Mouse (Mus musculus) lung, adult 2 months (tissue): ENCODE results near the gene Mroh8. TPM values are rescaled to one million over a fixed set of nuclear protein-coding genes. Genes with fewer than 3 reads are reported as not detected.
"Not testable (repeated sequence)": the region's sequence is repeated elsewhere in the genome, so short reads cannot be mapped to it uniquely, and the experiment has no call there.

Experiments used
- DNase-seq: peaks from one replicate; pipeline ENCODE4 v3.0.0; 2022
- H3K4me1 ChIP-seq: fragments of 200-500 bp; 2 replicates; pipeline ENCODE4 v1.6.1; 2011; ENCODE audit warnings: low read length; ENCODE audit not compliant: control insufficient read depth, insufficient read depth
- H3K4me3 ChIP-seq: fragments of 200-500 bp; replicated peaks from 2 replicates; pipeline ENCODE3; 2011; ENCODE audit warnings: low read depth, mild to moderate bottlenecking, control low read depth, low read length; ENCODE audit errors: extremely low read depth
- CTCF ChIP-seq: fragments of 200-500 bp; IDR thresholded peaks from 2 replicates; pipeline ENCODE4 v1.5.1; 2011; ENCODE audit warnings: mild to moderate bottlenecking, low read length, control low read depth; ENCODE audit not compliant: insufficient read depth
- POLR2A ChIP-seq: fragments of 200-500 bp; IDR thresholded peaks from 2 replicates; pipeline ENCODE4 v1.6.1; 2011; ENCODE audit warnings: low read depth, mild to moderate bottlenecking, control low read depth, low read length, borderline replicate concordance; ENCODE audit errors: extremely low read depth
- WGBS: fragments of 180-500 bp; shearing (Covaris S2); methylation state at CpG from one replicate; pipeline ENCODE4 v1.1.7; 2018; 5-methylcytosine and 5-hydroxymethylcytosine counted together
- polyA plus RNA-seq: library from polyadenylated mRNA; depleted of rRNA; stranded (reverse); fragments of >200 nt; gene quantifications from 2 replicates; pipeline ENCODE4 v1.2.3, GENCODE M21; 2012

The Mroh8 gene
- polyA plus RNA-seq, 1 experiment: 0.17 TPM

DNA sequence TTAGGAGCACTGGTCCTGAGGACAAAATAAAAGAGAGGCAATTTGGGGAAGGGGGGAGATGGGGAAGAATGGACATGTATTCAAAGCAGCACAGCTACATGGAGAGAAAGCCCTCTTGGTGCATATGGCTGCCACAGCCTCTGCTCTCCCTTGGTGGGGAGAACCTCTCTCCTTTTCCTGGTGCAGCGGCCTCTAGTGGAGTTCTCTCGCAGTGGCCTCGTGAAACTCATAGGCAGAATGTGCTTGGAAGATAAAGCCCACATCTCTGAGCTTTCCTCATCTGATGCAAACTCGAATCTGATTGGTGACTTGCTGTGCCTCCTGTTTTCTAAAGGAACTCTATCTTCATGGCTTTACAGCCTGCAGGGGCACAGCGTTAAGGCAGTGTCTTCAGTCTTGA lies 19.6 kb downstream of the Mroh8 start:
- WGBS: 4% methylated on average over 5 of the region's 5 CpGs
- TF ChIP-seq CTCF (peak; percentile 85), POLR2A (no peak)
- DNase-seq: peak; percentile 62
- Histone ChIP-seq H3K4me1 (no peaks in the 10 kb centered on the region), H3K4me3 (no peak overlapping the region)

DNA sequence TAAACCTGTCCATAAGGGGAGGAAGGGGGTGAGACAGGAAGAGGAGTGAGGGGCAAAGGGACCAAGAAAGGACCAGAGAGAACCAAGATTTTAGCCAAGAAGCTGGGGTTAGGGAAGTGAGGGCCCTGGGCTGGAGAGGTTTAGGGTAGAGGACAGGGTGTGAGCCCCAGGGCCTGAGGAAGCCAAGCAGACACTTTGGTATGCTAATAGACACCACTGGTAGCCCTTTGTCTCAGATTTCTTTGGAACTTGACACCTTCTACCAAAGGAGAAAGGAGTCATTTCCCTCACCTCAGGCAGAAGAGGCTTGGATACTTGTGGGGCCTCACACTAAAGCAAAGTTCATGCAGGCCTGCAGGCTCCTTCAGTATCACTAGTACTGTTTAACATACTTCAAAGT lies 31.2 kb downstream of the Mroh8 start:
- Histone ChIP-seq H3K4me3 (no peak overlapping the region), H3K4me1 (no peaks in the 10 kb centered on the region)
- DNase-seq: no peak
- TF ChIP-seq POLR2A (no peak), CTCF (no peak)

DNA sequence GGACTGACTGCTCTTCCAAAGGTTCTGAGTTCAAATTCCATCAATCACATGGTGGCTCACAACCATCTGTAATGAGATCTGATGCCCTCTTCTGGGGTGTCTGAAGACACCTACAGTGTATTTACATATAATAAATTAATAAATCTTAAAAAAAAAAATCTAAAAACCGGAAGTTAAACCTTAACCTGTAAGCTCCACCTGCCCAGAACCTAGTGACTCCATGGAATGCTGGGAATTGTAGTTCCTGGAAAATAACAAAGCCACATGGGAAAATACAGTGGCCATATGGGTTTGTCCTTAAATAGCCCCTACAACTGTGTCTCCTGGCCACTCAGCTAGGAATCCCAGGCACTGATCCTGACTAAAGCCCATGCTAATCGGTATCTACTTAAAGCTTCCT lies 33.7 kb downstream of the Mroh8 start:
- DNase-seq: no peak
- WGBS: 71% methylated on average over 2 of the region's 2 CpGs

DNA sequence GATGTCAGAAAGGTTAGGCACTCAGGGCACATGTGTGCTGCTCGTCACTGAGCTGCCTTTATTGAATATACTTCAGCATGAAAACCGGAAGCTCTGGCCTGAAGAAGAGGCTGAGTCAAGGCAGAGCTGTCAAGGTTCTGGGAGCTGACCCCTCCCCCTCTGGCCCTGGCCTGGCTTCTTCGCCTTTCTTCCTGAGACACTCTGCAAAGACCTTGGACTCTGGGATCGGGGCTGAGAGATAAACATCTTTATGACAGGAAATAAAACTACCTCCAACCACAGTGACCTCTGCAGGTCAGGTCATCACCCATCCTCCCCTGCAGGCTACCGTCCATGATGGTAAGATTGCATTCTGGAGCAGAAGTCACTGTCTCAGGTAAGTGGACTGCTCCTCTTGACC lies 34.3 kb downstream of the Mroh8 start:
- TF ChIP-seq POLR2A (no peak), CTCF (no peak)
- no peaks in the 10 kb centered on the region for H3K4me1 ChIP-seq
- WGBS: 24% methylated on average over 5 of the region's 5 CpGs
- DNase-seq: no peak
- H3K4me3 ChIP-seq: no peak overlapping the region

More for the DNA sequence above, 33.7 kb downstream of the Mroh8 start:
- Histone ChIP-seq H3K4me1 (no peaks in the 10 kb centered on the region), H3K4me3 (no peak overlapping the region)
- TF ChIP-seq POLR2A: no peak
- no peak for TF ChIP-seq CTCF

DNA sequence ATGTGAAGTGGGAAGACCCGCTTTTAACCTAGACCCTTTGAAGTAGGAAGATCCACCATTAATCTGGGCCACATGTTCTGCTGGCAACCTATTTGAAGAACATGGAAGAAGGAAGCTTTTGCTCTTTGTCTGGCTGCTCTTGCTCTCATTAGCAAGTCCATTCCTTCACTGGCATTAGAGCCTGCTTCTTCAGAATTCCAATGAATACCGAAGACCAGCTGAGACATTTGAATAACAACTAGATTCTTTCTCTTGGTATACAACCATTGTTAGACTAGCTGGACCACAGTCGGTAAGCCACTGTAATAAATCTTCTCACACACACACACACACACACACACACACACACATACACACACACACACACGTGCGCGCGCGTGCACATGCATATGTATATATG lies 43.4 kb downstream of the Mroh8 start:
- DNase-seq: no peak
- TF ChIP-seq CTCF (no peak), POLR2A (no peak)
- no peak overlapping the region for H3K4me3 ChIP-seq
- 92% methylated on average over 8 of the region's 8 CpGs for WGBS
- H3K4me1 ChIP-seq: no peaks in the 10 kb centered on the region

DNA sequence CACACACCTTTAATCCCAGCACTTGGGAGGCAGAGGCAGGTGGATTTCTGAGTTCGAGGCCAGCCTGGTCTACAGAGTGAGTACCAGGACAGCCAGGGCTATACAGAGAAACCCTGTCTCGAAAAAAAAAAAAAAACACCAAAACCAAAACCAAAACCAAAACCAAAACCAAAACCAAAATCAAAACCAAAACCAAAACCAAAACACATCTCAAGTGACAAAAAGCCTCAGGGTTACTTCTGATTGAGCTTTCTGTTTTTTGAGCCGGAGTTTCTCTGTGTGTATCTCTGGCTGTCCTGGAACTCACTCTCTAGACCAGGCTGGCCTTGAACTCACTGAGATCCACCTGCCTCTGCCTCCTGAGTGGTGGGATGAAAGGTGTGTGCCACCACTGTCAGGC lies 57.4 kb downstream of the Mroh8 start:
- DNase-seq, H3K4me1 ChIP-seq, H3K4me3 ChIP-seq: not testable (repeated sequence)
- WGBS: 76% methylated on average over 3 of the region's 3 CpGs

DNA sequence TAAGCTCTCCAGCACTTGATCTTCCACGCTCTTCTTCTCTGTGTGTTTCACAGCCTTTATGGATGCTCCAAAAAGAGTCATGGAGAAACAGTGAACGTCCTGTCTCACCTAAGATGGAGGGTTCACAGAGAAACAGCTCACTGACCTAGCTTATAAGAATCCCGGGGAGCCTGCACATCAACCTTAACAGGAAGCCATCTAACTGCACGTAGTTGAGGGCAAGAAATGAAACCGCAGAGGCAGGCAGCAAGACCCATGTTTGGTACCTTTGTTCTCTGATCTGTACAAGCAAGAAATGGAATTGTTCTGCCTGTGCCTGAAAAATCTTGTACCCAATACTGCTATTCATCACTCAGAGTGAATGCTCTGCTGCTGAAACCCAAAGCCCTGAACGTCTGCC lies 59.2 kb downstream of the Mroh8 start:
- TF ChIP-seq POLR2A (no peak), CTCF (no peak)
- 72% methylated on average over 6 of the region's 6 CpGs for whole genome bisulfite sequencing
- no peak for DNase-seq
- Histone ChIP-seq H3K4me3 (no peak overlapping the region), H3K4me1 (no peaks in the 10 kb centered on the region)

DNA sequence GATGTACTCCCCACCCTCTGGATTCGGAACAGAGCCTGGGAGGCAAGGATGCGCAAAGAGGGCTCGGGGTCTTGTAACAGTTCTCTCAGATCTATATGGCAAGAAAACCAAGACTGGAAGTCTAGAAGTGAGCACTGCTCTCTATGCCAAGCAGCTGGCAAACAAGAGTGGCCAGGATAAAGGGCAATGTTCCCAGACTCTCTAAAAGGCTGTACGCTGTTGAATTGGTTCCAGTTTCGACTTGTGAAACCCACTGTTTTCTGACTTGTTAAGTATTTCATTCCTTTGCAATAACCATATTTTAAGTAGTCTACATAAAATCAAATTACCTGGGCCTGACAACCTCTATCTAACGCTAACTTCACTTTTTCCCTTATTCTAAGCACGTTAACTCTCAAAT lies 67.6 kb downstream of the Mroh8 start:
- TF ChIP-seq POLR2A: no peak
- no peak for TF ChIP-seq CTCF
- no peak for DNase-seq
- H3K4me1 ChIP-seq: no peaks in the 10 kb centered on the region
- 81% methylated on average over 7 of the region's 7 CpGs for WGBS
- H3K4me3 ChIP-seq: no peak overlapping the region

DNA sequence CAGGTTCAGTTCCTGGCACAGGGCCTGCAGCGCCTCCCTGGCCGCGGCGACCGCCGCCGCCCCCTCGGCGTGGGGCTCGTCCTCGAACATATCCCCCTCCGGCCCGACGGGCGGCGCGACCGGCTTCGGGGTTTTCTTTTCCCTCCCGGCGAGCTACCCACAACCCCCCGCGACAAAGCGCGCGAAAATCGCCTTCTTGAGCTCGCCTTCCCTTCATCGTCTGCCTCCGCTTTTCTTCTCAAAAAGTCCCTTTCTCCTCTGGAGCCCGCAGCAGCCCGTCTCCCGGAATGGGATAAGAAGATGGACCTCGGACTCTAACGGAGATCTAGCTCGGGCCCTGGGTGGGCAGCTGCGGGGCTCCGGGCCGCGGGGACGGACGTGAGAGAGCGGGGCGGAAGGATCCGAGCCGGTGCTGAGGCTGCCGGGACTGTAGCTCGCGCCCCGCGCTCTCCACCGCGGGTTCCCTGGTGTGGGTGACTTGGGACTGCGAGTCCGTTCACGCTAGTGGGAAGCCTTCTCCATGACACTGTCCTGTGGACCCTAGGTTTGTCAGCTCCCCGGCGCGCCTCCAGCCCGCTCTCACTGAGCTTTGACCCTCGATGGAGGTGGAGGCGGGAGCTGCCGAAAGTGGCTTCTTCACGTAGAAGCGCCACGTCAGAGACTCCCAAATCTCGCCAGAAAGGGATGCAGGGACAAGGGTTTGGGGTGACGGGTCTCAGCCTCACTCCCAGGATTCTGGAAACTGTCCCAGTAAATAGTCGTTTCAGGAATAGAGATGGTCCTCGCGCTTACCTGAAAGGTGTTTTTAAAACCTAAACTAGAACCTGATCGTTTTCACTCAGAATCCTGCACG lies 74.8 kb downstream of the Mroh8 start, which contains the start of gene Rbl1:
Gene Rbl1 (minus strand): TSS at position 169 of the 853 bp plus-strand sequence.
- WGBS: under 1% methylated on average over 73 of the region's 73 CpGs
- peak; percentile 92 for DNase-seq
- no peak for TF ChIP-seq CTCF
- peak; percentile 81; the same call in 1 of the 2 replicates for TF ChIP-seq POLR2A
- Histone ChIP-seq H3K4me1 (peaks cover 8% of the 10 kb centered on the region), H3K4me3 (peak within 1 kb of the TSS; percentile 82)

DNA sequence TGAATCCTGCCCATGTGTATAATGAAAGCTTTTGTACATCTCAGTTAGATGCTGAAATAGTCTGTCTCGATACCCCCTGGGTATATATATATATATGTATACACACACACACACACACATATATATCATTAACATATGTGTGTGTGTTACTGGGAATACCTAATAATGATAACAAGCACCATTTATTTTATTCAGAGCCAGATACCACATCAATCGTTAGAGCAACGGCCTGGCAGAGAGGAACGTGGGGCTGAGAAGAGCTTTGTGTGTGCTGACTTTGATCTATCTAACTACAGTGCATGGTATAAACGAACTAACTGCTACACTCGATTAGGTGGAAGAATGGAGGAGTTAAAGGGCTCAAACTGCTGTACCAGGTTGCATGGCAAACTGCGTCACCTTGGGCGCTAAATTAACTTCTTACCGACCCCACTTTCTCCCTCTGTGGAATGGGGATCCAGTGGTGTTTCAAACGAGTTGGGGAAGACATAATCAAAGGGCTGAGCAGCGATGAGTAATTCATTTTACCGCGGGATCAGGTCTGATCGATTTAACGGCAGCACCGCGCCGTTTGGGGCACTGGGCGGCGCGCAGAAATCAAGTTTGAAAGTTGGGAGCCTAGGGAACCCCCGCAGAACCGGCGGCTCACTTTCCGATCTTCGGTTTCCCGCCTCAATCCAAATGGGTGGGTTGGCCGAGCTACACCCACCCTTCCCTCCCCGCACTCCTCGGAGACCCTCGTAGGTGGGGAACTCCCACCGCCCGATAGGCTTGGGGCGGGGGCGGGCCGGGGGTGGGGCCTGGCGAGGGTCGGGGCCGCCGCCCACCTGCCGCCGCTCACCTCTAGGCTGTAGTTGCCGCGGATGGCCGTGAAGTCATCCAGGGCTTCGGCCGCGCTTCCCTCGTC lies 75.6 kb downstream of the Mroh8 start:
- WGBS: 1% methylated on average over 46 of the region's 49 CpGs
- DNase-seq: peak; percentile 47
- TF ChIP-seq POLR2A (no peak), CTCF (no peak)

More for the DNA sequence above, 75.6 kb downstream of the Mroh8 start:
- Histone ChIP-seq H3K4me1 (peaks cover 8% of the 10 kb centered on the region), H3K4me3 (peak overlapping the region; percentile 82)
